Mouse (Mus musculus): ENCODE data around the gene Mfsd2a.

Gene Mfsd2a

DNA sequence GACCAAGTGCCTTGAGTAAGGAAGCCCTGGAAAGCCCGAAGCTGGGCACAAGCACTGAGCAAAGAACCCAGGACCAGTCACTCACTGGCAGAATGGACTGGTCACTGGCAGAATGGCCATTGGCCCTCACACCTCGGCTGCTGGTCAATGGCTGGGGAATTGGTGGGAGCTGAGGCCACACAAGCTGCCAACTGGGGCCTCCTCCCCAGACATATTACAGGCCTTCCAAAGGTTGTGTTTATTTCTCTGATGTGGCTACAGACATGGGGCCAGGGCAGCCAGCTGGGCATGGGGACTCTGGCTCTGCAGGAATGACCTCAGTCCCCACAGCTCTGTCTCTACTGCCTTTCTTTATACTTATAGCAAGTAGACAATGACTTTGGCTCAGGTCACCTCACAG lies 17.9 kb upstream of the Mfsd2a start:
- DNase-seq (ENCODE audit: low spot score): no peak

DNA sequence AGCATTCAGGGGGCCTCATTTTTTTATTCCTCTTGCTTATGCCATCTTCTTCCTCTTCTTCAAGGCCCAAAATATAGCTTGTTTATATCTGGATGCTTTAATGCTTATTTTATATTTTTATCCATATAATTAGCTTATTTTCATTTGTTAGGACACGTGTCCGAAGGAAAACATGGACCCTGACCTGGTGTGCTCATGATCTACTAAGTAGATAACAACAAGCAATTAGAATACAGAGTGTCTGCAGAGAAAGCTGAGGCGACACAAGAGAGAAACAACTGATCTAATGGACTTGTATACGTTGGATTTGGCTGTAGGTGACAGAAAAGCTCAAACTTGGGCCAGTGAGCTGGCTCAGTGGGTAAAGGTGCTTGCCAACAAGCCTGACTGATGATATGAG lies 15.9 kb upstream of the Mfsd2a start:
- no peak for DNase-seq (ENCODE audit: low spot score)

DNA sequence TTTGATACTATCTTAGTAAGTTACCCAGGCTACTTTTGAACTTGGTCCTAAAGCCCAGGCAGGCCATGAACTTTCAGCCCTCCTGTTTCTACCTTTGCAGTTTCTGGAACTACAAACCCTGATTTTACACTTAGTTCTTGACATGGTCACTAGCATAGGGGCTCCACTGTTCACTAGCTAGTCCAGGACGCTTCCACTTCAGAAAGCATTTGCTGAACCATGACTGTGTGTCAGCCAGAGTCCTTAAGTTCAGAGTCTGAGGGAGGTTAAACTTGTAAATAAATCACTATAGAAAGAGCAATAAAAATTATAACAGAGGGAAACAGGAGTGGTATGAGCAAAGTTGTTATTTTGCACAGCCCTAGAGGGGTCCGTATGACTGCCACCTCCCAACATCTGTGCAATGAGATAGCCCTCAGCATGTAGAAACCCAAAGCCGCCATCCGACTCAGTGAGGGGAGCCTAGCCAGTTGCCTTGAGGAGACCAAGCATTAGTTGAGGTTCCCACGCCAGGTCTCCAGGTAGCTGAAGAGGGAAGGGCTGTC lies 14.1 kb upstream of the Mfsd2a start:
- no peak for DNase-seq (ENCODE audit: low spot score)

DNA sequence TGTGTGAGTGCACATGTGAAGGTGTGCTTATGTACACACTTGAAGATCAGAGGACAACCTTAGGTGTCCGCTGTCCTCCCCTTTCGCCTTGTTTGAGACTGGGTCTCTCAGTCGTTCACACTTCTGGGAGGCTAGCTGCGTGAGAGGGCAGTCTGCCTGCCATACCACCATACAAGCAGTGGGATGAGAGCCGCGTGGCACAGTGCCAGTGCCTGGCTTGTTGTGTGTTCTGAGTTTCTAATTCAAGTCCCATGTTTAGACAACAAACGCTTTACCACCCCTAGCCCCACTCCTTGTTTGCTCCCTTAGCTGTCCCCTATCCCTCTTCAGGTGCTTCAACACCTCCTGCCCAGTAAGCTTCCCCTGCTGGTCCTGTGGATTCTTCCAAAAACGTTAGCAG lies 11.1 kb upstream of the Mfsd2a start:
- no peak for DNase-seq (ENCODE audit: low spot score)

DNA sequence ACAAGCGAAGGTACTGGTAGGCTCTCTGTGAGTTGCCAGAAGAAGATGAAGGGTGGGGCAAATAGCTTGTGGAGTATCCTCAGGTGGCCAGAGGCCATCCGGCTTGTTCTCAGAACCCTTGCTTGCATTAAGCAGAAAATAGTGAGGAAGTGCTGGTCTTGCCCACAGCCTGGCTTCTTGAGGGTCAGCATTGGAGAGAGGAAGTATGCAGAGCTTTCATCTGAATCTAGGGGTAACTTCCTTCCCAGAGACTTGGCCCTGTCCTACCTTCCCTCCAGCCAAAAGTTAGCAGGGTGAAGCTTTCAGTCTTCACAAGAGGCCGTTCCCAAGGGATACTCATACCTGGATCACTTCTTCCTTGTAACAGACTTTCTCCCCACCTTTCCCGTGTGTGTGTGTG lies 10.7 kb upstream of the Mfsd2a start:
- DNase-seq (ENCODE audit: low spot score): no peak

DNA sequence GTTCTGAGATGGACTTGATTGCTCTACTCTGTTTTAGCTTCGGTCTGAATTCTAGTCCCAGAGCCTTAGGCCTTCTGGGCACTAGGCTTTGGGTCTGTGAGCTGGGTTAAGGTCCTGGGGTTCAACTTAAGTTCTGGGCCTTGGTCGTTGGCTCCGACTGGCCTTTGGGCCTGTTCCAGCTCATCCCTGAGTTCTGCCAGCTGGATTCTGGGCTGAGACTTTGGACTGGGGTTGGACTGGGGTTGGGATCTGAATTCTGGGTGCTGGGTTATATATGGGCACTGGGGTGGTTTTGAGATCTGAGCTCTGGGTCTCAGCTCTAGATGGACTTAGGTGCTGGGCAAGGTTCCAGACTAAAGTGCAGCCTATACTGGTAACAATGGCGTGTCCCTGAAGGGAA lies 10.2 kb upstream of the Mfsd2a start:
- DNase-seq (ENCODE audit: low spot score): no peak

DNA sequence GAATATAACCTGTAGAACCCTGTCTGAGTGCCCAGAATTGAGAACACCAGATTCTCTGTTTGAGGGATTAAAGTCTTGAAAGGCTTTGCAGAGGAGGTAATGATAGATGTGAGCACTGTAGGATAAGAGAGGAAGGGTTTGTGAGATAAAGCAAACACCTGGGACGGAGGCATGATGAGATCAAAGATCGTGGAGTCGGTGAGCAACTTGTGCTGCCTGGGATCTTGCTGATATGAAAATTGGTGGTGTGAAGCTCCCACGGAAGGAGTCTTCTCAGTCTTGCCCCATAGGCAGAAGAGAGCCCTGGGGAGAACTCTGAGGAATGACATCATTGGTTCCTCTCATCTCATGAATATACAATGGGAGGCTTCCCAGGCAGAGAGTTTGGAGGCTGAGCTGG lies 7.1 kb upstream of the Mfsd2a start:
- DNase-seq (ENCODE audit: low spot score): no peak

DNA sequence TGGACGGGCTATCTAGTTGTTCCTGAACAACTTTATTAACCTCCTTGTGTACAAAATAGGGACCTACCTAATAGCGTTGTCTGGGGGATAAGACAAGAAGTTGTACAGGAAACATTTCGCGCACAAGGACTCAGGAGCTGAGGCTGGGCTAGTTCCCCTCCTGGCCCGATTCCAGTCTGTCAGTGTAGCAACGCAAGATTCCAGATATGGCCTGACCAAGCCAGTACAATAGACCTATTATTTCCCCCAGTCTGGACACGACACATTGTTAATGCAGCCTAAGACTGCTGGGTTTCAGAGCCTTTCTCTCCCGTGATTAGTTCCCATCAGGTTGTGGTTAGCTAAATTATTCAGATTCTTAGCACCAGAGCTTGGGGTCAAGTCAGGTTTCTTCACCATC lies 1.8 kb upstream of the Mfsd2a start:
- DNase-seq (ENCODE audit: low spot score): no peak

DNA sequence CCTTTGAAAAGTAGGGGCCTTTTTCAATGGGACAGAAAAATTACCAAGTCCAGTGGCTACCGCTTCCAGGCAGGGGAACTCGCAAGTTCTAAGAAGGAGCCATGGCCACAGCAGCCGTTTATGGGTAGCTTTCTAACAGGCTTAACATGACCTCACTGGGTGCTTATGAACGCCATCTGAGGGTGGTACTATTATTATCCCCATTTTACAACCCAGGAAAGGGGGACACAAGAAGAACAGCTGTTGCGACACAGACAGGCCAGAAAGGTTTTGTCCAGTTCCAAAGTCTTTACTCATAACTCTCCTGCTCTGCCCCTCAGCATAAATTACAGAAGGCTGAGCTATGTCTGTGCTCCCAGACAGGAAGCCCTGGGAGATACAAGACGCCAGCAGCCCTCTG lies 601 bp upstream of the Mfsd2a start:
- DNase-seq (ENCODE audit: low spot score): no peak

DNA sequence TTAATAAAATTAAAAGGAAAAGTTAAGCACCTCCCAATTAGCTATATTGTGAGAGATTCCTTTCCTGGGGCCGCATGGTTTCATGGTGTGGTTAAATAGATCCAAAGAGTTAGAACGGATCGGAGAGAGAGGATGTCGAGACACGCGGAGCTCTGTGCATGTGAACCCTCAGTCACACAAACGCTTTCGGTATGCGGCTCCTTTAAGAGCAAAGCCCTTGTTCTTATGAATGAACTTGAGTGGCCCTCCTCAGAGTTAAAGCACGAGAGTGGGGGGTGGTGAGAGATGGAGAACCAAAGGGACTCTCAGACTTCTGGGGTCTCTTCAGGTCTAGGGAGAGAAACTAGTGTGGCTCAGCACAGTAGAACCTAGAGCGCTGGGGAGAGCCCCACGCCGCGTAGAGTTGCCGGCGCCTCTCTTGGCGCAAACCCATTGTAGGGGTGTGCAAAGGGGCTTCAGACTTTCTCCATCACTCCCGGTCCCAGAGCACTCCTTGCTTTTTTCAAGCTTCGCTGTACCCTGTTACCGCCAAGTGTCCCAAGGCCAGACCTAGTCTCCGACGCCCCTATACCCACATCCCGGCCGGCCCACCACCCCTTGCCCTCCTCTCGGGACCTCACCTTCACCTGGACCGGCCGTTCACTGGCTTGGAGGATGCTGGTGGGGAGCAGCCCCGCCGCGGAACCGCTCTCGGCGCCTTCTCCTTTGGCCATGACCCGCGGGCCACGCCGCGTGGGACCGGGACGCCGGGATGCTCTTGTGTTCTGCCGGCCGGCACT lies 478 bp downstream of the Mfsd2a start:
- no peak for DNase-seq (ENCODE audit: low spot score)

DNA sequence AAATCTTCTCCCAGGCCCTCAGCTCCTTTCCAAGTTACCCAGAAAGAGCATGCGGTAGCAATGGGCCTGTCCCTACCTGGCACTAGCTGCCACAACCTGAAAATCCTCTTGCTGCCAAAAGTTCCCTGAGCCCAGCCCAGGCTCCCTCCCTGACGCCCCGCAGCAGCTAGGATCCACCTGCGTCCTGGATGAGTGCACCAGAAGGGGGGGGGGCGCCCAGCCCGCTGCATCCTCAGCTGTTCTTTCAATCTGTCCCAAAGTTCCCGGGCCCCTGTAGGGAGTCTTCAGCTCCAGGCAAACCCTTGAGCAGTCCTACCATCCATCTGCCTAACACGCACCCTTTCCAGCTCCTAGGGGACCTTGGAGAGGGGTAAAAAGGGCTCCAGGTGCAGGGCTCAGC lies 1.2 kb downstream of the Mfsd2a start:
- DNase-seq (ENCODE audit: low spot score): no peak

DNA sequence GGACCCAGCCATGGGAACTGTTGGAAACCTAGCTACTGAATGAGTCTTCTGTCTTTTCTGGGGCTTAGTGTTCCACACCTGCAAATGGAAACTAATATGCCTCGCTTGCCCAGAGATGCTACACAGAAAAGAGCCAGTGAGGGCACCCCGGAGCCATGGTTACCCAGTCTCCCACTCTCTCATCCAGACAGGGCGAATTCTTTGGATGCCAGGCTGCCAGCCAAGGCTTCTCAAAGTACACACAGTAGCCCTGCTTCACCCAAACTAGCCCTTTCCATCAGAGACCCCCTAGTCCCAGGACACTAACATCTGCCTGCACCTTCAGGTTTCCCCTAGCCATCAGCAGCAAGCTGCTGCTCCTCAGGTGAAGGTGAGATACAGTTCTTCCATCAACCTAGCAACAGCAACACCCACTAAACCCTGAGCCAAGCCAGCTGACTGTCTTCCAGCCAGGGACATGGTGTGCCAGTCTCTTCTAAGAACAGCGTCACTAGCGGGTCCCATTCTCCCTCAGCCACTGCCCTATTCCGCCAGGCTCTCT lies 2.4 kb downstream of the Mfsd2a start:
- DNase-seq (ENCODE audit: low spot score): no peak

DNA sequence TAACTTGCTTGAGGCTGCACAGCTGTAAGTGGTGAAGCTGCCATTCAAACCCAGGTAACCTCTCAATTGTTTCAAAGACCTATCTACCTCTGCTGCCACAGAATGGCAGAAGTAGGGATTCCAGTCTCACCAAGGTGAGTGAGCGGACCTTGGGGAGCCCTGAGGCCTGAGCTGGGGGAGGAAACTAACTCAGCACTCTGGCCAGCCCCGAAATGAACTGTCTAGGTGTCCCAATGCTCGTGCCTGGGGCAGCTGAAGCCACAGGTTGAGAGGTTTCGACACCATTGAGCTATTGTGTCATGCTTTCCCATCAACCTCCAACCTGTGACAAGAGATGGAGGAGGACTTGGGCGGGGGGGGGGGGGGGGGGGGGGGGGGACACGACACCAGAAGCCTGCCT lies 4.7 kb downstream of the Mfsd2a start:
- DNase-seq (ENCODE audit: low spot score): no peak

DNA sequence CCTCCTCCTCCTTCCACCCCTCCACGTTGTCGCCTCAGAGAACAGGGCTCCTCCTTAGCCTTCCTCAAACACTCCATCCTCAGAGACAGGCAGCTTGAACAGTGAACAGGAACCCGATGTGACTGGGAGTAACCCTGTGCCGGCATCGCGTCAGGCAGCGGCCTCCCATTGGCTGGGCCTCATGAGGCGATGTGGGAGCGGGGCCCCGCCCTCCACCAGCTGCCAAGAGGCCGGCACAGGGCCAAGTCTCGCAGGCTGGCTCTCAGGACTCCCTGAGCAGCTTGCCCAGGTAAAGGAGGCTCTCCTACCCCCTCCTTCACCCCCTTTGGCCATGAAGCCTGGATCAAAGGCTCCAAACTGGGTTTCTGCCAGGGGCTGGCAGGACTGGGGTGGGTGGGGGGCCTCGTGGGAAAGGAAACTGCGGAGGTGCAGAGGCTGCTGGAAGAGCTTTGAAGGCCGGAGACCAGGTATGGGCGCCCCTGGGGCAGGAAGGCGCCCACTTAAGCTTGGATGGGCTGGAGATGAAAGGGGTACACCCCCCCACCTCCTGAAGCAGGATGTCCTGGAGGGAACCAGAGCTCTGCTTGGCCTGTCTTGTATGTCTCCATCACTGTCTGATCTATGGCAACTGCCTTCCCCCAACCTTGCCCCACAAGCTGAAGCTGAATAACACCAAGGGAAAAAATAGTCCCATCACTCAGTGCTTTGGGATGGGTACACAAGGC lies 5.4 kb downstream of the Mfsd2a start:
- DNase-seq (ENCODE audit: low spot score): peak; percentile 73

DNA sequence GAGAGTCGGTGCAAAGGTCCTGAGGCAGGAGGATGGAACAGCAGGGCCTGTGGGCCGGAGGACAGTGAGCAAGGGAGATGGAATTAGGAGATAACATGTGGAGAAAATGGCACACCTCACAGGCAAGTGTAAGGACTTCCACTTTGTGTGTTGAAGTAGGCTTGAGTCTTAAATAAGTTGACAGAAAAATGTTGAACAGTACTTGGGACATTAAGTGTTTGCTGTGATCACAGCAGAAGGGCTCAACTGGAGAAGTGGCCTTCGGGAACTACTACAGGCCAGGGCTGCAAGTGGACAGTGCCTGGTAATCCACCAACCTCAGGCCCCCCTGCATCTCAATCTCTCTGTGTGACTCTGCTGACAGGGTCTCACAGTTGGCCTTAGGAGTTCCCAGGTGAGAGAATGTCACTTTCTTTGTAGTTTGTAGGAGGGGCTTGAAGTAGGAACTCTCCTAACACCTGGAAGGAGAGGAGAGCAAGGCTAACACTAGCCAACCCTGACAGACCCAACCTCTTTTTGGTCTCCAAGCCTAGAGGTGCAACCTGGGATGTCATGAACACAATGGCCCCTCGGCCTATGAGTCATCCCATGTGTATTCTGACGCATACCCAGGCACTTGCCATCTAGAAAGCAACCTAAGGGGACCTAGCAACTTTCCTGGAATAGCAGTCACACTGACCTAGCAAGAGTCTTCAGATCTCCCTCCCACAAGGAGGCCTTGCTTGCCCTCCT lies 6.1 kb downstream of the Mfsd2a start:
- no peak for DNase-seq (ENCODE audit: low spot score)

DNA sequence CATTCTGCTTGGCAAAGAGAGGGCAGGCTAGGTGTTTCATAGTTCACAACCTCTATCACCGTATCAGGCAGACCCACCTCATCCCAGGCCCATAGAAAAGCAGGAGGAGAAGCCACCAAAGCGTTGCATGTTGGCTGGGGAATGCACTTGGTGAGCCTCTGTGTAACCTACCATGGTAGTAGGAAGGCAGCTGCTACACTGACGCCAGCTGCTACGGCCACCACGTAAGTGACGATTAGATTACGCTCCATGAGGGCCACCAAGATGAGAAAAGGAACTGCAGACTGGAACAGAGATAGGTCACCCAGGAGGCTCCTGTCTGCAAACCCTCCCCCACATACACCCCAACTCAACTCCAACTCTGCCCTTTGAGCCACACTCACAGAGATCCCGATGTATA lies 11.9 kb downstream of the Mfsd2a start:
- no peak for DNase-seq (ENCODE audit: low spot score)

DNA sequence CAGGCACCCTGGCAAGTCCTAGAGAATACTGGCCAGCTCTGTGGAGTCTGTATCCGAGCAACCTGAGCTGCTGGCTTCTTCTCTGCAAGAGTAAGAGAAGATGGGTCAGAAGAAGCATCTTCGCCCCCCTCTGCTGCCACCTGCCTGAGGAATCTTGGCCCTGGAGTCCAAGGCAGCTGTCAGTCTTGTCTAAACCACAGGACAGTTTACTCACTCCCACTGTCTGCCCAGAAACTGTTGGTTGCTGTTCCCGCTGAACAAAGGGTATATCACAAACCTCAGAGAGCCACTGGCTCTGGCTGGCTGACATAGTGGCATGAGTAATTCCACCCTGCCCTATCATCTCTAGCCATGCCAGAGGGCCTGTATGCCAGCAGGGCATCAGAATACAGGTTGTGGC lies 13.8 kb downstream of the Mfsd2a start:
- DNase-seq (ENCODE audit: low spot score): no peak

DNA sequence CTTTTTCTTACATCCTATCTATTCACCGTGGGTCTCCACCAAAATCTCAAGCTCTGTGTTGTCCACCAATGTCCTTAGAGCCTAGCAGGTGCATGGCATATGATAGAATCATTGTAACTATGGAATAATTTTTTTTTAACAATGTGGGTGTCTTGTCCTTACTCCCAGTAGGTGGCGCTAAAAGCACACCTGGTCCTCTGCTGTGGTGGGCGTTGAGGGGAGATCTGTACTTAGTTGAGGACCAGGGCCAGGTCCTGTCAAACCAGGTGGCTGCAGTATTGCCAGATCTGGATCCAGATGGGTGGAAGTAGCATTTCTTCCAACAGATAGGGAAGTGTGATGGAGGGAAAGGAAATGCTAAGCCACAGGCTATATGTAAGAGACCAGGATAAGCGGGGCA lies 16.6 kb downstream of the Mfsd2a start:
- no peak for DNase-seq (ENCODE audit: low spot score)

DNA sequence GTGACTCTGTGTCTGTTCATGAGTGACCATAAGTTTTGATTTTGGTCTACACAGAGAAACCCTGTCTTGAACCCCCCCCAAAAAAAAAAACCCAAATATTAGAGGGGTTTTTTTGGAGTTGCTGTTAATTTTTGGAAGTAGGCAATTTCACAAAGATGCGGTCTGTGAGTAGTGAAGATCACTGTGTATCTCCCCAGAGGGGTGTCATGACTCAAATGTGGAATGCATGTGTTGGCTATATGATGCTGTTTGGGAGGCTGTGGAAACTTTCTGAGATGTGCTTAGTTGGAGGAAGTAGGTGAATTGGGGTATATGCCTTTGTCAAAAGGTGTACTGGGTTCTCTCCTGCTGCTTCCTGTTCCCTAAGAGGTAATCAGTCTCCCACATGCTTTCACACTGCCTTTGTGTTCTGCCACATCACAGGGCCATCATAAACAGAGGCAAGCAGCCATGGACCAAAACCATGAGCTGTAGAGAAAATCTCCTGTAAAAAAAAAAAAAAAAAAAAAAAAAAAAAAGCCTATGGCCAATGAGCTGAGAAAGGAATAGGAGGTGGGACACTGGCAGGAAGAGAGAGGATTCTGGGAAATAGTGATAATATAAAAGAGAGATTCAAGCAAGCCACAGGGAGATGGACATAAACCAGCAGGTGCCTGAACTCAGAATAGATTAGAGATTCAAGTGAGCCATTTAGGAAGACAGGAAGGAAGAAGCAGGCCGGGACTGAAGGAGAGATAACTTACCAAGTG lies 21.8 kb downstream of the Mfsd2a start:
- no peak for DNase-seq (ENCODE audit: low spot score)

DNA sequence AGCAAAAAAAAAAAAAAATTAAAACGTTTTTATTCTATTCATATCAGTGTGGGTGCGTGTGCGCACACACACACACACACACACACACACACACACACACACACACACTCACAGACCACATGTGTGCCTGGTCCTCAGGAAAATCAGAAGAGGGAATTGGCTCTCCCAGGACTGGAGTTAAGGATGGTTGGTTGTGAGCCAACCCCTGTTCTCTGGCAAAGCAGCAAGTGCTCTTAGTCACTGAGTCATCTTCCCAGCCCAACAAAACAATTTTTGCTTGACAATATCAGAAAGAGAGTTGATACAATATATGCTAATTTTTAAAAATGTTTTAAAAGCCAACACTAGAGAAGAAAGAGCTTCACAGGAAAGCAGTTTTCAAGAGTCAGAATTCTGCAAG lies 23.5 kb downstream of the Mfsd2a start:
- DNase-seq (ENCODE audit: low spot score): no peak

DNA sequence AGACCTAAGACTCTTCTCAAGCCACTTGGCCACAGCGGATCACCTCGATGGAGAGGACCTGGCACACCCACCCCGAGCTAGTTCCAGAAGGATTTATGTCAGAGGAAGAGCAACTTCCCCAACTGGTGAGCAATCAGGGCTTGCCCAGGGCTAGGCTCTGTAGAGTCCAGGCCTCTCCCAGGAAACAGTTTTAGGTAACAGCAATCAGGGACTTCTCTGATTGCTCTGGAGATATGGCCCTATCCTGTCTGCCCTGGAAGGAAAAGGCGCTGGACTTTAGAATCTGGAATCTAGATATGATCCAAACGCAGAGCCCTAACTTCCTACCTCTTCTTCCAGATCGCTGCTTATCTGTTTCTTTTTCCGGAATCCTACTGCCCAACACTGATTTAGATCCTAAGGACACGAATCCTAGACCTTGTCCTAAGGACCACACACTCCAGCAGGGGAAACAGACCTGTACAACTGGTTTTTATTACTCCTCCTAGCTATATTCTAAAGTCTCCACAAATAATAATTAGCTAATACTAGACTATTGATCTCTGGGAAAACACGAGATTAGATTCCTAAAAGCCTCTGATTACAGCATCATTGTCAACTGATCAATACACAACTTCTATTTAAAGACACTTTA lies 25.4 kb downstream of the Mfsd2a start:
- DNase-seq (ENCODE audit: low spot score): no peak
